Mouse (Mus musculus) lung, embryonic 16.5 days (tissue): Measurements from ENCODE around the gene Nppb. TPM values are rescaled to one million over a fixed set of nuclear protein-coding genes. Genes with fewer than 3 reads are reported as not detected.

ENCODE experiments used
- ATAC-seq: fragments of 200-750 bp; cut with Nextera tagmentation; 2 replicates; pipeline ENCODE4 v1.8.0; 2017; ENCODE audit warnings: low read depth, mild to moderate bottlenecking, moderate library complexity
- H3K27ac ChIP-seq: fragments of 300-500 bp; sonication (generic); 2 replicates; pipeline ENCODE4 v1.5.1; 2014; ENCODE audit warnings: mild to moderate bottlenecking, control low read depth, low read length
- H3K27me3 ChIP-seq: fragments of 300-500 bp; sonication (generic); 2 replicates; pipeline ENCODE4 v1.6.1; 2014; ENCODE audit warnings: low read depth, low read length, mixed read lengths; ENCODE audit not compliant: control insufficient read depth, insufficient read depth
- H3K36me3 ChIP-seq: fragments of 300-500 bp; sonication (generic); 2 replicates; pipeline ENCODE4 v1.6.1; 2014; ENCODE audit warnings: low read length; ENCODE audit not compliant: control insufficient read depth, insufficient read depth
- H3K4me1 ChIP-seq: fragments of 300-500 bp; sonication (generic); replicated peaks from 2 replicates; pipeline ENCODE4 v1.6.1; 2014; ENCODE audit warnings: low read length, mixed read lengths; ENCODE audit not compliant: control insufficient read depth, insufficient read depth
- H3K4me2 ChIP-seq: fragments of 300-500 bp; sonication (generic); 2 replicates; pipeline ENCODE4 v1.6.1; 2014; ENCODE audit warnings: low read depth, low read length, control low read depth
- H3K4me3 ChIP-seq: fragments of 300-500 bp; sonication (generic); 2 replicates; pipeline ENCODE4 v1.5.1; 2014; ENCODE audit warnings: mild to moderate bottlenecking, low read length, control low read depth
- H3K9ac ChIP-seq: fragments of 300-500 bp; sonication (generic); 2 replicates; pipeline ENCODE4 v1.6.1; 2014; ENCODE audit warnings: low read length, control low read depth
- H3K9me3 ChIP-seq: fragments of 300-500 bp; sonication (generic); 2 replicates; pipeline ENCODE4 v1.6.1; 2016; ENCODE audit warnings: low read length; ENCODE audit not compliant: control insufficient read depth
- WGBS: fragments of 180-500 bp; shearing (Covaris S2); extraction: QIAGEN DNeasy Blood & Tissue Kit; methylation state at CpG from one replicate; pipeline ENCODE4 v1.1.7; 2014; 5-methylcytosine and 5-hydroxymethylcytosine counted together
- polyA plus RNA-seq: library from polyadenylated mRNA; unstranded; fragments of >200 nt; fragmentation: Nextera tagmentation; extraction: Ambion mirVana; gene quantifications from 2 replicates; pipeline ENCODE4 v1.2.1, GENCODE M21; 2015

Nppb gene
- polyA plus RNA-seq, 1 experiment from 2014 or later, result 2.9 TPM

DNA sequence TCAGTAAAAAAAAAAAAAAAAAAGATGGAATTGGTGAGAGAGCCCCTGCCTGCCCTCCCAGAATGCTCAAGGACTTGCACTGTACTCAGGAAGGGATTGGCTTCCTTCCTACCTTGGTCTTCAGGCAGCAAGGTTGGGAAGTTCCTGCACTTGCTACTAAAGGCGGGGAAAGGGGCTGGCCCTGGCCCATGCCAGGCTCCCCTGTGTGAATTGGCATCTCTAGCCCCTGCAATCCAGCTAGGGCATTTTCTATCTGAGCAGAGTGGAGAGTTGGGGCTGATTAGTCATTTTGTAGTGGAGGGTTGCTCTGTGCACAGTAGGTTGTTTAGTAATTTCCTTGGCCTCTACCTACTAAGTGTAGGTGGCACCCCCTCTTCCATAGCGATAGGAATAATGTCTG, 16.8 kb upstream of the Nppb start:
- ATAC-seq, result no peak
- no peaks in the 10 kb centered on the region for H3K36me3 ChIP-seq
- no peaks in the 10 kb centered on the region for H3K27me3 ChIP-seq
- H3K9me3 ChIP-seq, result no peaks in the 10 kb centered on the region
- H3K4me2 ChIP-seq, result no peak overlapping the region
- no peak overlapping the region for H3K9ac ChIP-seq
- 72% methylated on average over 2 of the region's 2 CpGs for WGBS
- H3K4me3 ChIP-seq, result no peak overlapping the region
- no peak overlapping the region for H3K27ac ChIP-seq
- no peaks in the 10 kb centered on the region for H3K4me1 ChIP-seq

DNA sequence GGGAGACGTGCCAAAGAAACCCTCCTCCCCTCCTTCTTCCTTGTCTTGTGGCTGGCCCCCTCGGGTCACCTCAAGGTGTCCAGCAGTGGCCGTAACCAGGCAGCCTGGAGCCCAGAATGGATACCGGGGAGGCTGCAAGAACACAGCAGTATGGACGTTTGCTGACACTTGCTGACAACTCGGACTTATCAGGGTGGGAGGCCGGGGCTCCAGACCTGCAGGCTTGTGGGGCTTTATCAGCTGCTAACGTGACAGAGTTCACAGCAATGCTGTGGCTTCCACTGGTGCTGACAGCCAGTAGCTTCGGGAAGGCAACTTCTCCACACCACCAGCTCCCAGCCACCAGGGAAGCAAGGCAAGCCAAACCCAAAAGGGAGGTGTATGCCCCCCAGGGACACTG, 16.3 kb upstream of the Nppb start:
- Histone ChIP-seq H3K4me3 (no peak overlapping the region), H3K27me3 (no peaks in the 10 kb centered on the region), H3K4me2 (no peak overlapping the region), H3K9me3 (no peaks in the 10 kb centered on the region), H3K27ac (no peak overlapping the region), H3K4me1 (no peaks in the 10 kb centered on the region), H3K36me3 (no peaks in the 10 kb centered on the region), H3K9ac (no peak overlapping the region)
- WGBS, result 25% methylated on average over 9 of the region's 9 CpGs
- ATAC-seq, result no peak

DNA sequence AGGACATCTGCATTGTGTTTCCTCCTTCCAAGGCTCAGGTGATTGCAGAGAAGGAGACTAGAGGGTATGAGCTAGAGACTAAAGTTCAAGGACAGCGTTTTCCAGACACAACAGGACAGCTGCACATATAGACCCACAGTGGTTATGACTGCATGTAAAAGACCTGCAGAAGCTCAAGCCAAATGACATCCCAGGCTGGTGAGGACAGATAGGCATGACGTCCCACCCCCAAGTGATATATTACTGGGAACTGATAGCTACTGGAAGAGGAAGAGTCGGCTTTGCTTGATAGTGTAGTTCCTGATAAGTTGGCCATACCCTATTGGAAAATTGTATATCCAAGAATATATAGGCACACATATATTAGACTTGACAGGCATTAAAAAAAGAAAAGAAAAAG, 9.4 kb upstream of the Nppb start:
- Histone ChIP-seq H3K27ac (no peak overlapping the region), H3K9ac (no peak overlapping the region), H3K27me3 (no peaks in the 10 kb centered on the region), H3K4me1 (no peaks in the 10 kb centered on the region), H3K4me3 (no peak overlapping the region), H3K4me2 (no peak overlapping the region), H3K9me3 (no peaks in the 10 kb centered on the region), H3K36me3 (no peaks in the 10 kb centered on the region)
- WGBS, result 54% methylated on average over 3 of the region's 3 CpGs
- no peak for ATAC-seq

DNA sequence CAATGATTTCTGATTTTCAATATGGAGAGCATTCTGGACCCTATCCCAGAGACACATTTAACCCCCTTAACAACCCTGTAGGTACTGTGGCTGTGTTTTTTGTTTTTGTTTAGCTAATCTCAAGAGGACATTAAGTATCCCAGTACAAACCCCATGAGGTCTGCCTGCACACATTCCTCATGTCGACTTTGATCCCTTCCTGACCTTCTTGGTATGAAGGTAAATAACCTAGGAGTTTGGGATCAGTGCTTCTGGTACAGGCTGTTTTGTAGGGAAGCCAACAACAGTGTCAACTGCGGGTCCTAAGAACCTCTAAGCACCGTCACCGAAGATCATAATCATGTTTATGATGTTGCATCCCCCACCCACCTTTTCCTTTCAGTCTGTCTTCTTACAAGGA, 7.9 kb upstream of the Nppb start:
- Histone ChIP-seq H3K36me3 (no peaks in the 10 kb centered on the region), H3K4me2 (no peak overlapping the region), H3K9me3 (no peaks in the 10 kb centered on the region), H3K9ac (no peak overlapping the region), H3K27me3 (no peaks in the 10 kb centered on the region), H3K4me3 (no peak overlapping the region), H3K27ac (no peak overlapping the region), H3K4me1 (no peaks in the 10 kb centered on the region)
- ATAC-seq, result no peak
- WGBS, result 74% methylated on average over 4 of the region's 4 CpGs

DNA sequence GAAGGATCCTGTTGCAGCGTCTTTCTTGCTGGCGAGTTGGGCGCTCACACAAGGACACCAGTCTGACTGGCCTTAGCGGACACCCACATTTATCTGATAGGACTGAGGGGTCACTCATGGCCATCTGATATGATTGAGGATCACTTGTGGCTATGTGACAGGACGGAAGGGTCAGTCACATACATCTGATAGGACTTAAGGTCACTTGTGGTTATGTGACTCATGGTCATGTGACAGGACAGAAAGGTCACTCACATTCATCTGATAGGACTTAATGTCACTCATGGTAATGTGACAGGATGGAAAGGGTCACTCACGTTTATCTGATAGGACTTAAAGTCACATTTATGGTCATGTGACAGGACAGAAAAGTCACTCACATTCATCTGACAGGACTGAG, 7.2 kb upstream of the Nppb start:
- no peaks in the 10 kb centered on the region for H3K9me3 ChIP-seq
- 85% methylated on average over 6 of the region's 6 CpGs for whole genome bisulfite sequencing
- H3K4me3 ChIP-seq, result no peak overlapping the region
- no peaks in the 10 kb centered on the region for H3K4me1 ChIP-seq
- no peak for ATAC-seq
- no peaks in the 10 kb centered on the region for H3K36me3 ChIP-seq
- no peak overlapping the region for H3K9ac ChIP-seq
- no peaks in the 10 kb centered on the region for H3K27me3 ChIP-seq
- H3K4me2 ChIP-seq, result no peak overlapping the region
- H3K27ac ChIP-seq, result no peak overlapping the region

DNA sequence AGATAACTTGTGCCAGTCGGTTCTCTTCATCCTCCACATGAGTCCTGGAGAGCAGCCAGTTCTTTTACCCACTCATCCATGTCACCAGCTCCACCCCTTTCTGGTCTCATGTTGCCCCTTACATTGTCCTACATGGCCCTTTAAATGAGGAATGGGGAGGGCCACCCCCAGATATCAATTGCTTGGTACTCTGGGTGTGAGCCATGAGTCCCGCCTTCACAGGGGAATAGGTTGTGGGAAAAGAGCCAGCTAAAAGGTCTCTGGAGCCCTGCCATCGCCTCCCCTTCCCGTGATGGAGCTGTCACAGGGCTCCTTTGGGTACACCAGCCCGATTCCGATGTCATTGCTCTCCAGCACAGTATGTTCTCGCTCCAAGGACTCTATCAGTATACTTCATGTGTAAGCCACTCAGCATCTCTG, 6.1 kb upstream of the Nppb start:
- no peak overlapping the region for H3K4me3 ChIP-seq
- no peaks in the 10 kb centered on the region for H3K4me1 ChIP-seq
- no peaks in the 10 kb centered on the region for H3K27me3 ChIP-seq
- H3K36me3 ChIP-seq, result no peaks in the 10 kb centered on the region
- no peak for ATAC-seq
- no peak overlapping the region for H3K9ac ChIP-seq
- no peaks in the 10 kb centered on the region for H3K9me3 ChIP-seq
- 76% methylated on average over 7 of the region's 7 CpGs for WGBS
- no peak overlapping the region for H3K4me2 ChIP-seq
- H3K27ac ChIP-seq, result no peak overlapping the region

DNA sequence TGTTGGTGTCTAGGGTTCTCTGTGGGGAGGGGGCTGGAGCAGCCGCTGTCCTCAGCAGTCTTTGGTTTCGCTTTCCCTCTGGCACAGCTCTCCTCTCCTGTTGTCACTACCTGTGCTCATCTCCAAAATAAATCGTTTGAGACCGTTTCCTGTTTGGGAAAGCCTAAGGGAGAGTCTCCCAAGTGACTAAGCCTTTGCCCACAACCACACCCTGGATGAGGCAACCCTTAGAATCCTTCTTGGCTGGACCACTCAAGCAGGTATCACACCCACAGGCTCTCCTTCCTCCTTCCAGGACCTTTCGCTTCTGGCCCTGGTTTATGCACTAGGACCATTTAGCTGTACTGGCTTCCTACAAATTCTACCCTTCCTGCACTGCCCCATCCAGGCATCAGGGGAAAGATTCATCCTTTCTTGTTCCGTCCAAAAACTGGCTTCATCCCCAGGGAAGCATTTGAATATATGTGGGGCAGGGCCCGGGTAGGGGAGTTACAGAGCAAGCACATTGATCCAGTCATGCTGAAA, 8.0 kb downstream of the Nppb start:
- Histone ChIP-seq H3K27me3 (no peaks in the 10 kb centered on the region), H3K9me3 (no peaks in the 10 kb centered on the region), H3K4me3 (no peak overlapping the region), H3K4me2 (no peak overlapping the region), H3K4me1 (no peaks in the 10 kb centered on the region), H3K36me3 (no peaks in the 10 kb centered on the region), H3K27ac (no peak overlapping the region), H3K9ac (no peak overlapping the region)
- WGBS, result 58% methylated on average over 7 of the region's 7 CpGs
- ATAC-seq, result no peak

DNA sequence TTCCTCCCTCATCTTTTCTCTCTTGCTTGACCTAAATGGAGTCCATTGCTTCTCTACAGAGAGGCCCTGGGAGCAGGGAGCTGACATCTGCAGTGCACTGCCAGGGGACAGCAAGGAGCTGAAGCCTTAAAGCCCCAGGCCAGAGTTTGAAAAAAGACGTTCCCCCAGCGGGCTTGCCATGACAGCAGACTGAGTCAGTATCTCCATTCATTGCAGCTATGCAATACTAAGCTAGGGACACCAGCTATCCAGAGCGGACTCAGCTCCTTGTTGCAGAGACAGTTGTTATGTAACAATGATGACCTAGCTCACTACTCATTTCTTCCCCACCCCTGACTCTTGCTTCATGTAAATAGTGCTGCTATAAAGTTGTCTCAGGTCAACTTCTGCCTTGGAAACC, 9.7 kb downstream of the Nppb start:
- Histone ChIP-seq H3K4me2 (no peak overlapping the region), H3K27me3 (no peaks in the 10 kb centered on the region), H3K36me3 (no peaks in the 10 kb centered on the region), H3K9me3 (no peaks in the 10 kb centered on the region), H3K4me3 (no peak overlapping the region), H3K27ac (no peak overlapping the region), H3K9ac (no peak overlapping the region), H3K4me1 (no peaks in the 10 kb centered on the region)
- WGBS, result 72% methylated on average over 3 of the region's 3 CpGs
- ATAC-seq, result no peak

DNA sequence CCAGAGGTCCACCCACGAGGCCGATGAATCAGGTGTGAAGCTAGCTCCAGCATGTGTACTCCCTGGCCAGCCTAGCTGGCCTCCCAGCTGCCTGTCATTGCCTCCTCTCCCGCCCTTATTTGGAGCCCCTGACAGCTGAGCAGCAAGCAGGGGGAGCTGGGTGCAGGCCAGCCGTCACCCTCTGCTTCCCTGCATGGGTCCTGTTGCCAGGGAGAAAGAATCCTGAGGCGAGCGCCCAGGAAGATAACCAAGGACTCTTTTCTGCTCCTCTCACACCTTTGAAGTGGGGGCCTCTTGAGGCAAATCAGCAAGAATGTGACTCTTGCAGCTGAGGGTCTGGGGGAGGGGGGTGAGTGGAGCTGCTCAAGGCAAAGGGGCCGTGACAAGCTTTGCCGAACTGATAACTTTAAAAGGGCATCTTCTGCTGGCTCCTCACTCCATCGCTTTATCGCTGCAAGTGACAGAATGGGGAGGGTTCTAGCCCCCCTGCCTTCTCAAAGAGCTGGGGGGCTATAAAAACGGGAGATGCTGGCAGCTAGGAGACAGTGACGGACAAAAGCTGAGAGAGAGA, 14.7 kb downstream of the Nppb start, which contains the start of gene Nppa:
Gene Nppa, plus strand, starts transcription at position 521 of the 571 bp plus-strand sequence.
- H3K4me2 ChIP-seq, result no peak within 1 kb of the TSS
- no peak within 1 kb of the TSS for H3K9ac ChIP-seq
- H3K4me1 ChIP-seq, result no peaks in the 10 kb centered on the region
- WGBS, result 13% methylated on average over 12 of the region's 12 CpGs
- H3K4me3 ChIP-seq, result no peak within 1 kb of the TSS
- no peak for ATAC-seq
- H3K36me3 ChIP-seq, result no peaks in the 10 kb centered on the region
- H3K27me3 ChIP-seq, result no peaks in the 10 kb centered on the region
- no peaks in the 10 kb centered on the region for H3K9me3 ChIP-seq
- no peak within 1 kb of the TSS for H3K27ac ChIP-seq
